Mouse (Mus musculus): ENCODE measurements around the gene Elmo2. TPM values are rescaled to one million over a fixed set of nuclear protein-coding genes. Genes with fewer than 3 reads are reported as not detected.
A peak's percentile ranks its signal among the peaks of the same experiment; 100 is the strongest.

Gene Elmo2
- polyA plus RNA-seq (2014; fragmentation: Nextera tagmentation; extraction: Ambion mirVana), result 79.9 and 83.1 TPM in 2 replicates

DNA sequence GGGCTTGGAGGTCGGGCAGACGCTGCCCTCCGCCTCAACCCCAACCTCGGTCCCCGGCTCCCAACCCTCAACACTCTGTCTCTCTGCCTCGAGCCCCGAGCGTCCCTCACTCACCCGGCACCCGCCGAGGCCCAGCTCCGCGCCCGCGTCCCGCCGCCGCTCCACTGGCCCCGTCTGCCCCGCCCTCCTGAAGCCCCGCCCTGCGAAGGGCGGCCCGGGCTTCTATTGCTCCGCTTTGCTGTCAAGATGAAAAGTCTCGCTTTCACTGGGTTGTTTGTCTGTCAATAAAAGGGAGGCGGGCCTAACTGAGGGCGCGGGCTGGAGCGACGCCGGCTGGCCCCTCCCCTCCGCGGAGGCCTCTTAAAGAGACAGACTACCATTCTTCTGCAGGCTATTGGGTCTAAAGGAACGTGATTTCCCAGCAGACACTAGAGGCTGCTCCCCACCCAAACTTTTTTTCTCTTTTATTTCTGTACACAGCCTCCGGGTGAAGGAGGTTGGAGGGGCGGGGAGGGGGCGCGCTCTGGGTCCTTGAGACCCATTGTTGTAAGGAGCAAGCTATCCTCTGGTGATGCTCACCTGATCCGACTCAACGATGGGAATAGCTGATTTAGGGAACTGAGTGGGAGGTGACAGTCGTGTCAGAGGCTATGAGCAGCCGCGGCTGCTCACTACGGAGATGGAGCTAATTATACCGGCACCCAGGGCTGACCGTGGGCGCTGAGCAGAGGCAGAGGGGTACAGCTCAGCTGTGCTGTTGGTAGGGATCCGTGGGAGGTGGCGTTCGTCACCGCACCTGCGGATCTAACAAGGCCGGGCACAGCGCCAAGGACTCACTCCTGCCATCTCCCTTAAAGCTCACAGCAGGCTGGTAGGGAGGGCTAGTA, at the start of gene Elmo2:
TSS of gene Elmo2 (minus strand) at position 176 of the 887 bp plus-strand sequence.
- peak; percentile 98 for ATAC-seq (ENCODE audit: low FRiP score)

DNA sequence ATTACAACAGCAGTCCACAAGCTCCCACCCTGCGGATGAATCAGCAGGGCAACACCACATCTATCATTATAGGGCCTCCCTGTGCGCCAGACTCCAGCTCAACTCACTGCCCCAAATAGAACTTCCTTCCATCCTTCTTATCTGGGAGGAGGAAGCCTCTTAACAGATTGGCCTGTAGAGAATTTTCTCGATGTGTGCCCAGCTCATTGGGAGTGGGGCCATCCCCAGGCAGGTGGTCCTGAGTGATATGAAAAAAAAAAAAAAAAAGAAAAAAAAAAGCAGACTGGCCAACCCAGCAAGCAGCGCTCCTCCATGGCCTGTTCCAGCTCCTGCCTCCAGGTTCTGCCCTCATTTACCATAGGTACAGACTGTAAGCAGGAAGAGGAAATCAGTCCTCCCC, 49.7 kb upstream of the Elmo2 start:
- Histone ChIP-seq H3K4me2 (no peak overlapping the region), H3K9ac (ENCODE audit: low read length) (no peak overlapping the region), H3K9me3 (ENCODE audit: control insufficient read depth, low read length) (peaks cover 3% of the 10 kb centered on the region; the same call in 1 of the 2 replicates), H3K4me3 (ENCODE audit: low read depth, low read length) (no peak overlapping the region), H3K27me3 (ENCODE audit: control insufficient read depth, insufficient read depth, low read length) (no peaks in the 10 kb centered on the region), H3K36me3 (ENCODE audit: control insufficient read depth, insufficient read depth, low read length) (peaks cover 29% of the 10 kb centered on the region), H3K27ac (ENCODE audit: low read depth, low read length) (no peak overlapping the region), H3K4me1 (ENCODE audit: control insufficient read depth, insufficient read depth, low read length) (no peaks in the 10 kb centered on the region)
- WGBS, result 87% methylated on average over 4 of the region's 4 CpGs
- ATAC-seq (ENCODE audit: low FRiP score) (no peak), DNase-seq (ENCODE audit: low spot score, missing footprints) (no peak)

More for the DNA sequence above, at the start of gene Elmo2:
- no peaks in the 10 kb centered on the region for H3K9me3 ChIP-seq (ENCODE audit: control insufficient read depth, low read length)
- WGBS, result under 1% methylated on average over 55 of the region's 55 CpGs
- H3K27me3 ChIP-seq (ENCODE audit: control insufficient read depth, insufficient read depth, low read length), result no peaks in the 10 kb centered on the region; the same call in 1 of the 2 replicates
- peak within 1 kb of the TSS; percentile 42; the same call in 1 of the 2 replicates for H3K27ac ChIP-seq (ENCODE audit: low read depth, low read length)
- H3K36me3 ChIP-seq (ENCODE audit: control insufficient read depth, insufficient read depth, low read length), result no peaks in the 10 kb centered on the region
- H3K4me2 ChIP-seq, result peak within 1 kb of the TSS; percentile 89
- H3K4me3 ChIP-seq (ENCODE audit: low read depth, low read length), result peak within 1 kb of the TSS; percentile 87
- H3K9ac ChIP-seq (ENCODE audit: low read length), result peak within 1 kb of the TSS; percentile 91
- DNase-seq (ENCODE audit: low spot score, missing footprints), result peak; percentile 100
- H3K4me1 ChIP-seq (ENCODE audit: control insufficient read depth, insufficient read depth, low read length), result peaks cover 40% of the 10 kb centered on the region

DNA sequence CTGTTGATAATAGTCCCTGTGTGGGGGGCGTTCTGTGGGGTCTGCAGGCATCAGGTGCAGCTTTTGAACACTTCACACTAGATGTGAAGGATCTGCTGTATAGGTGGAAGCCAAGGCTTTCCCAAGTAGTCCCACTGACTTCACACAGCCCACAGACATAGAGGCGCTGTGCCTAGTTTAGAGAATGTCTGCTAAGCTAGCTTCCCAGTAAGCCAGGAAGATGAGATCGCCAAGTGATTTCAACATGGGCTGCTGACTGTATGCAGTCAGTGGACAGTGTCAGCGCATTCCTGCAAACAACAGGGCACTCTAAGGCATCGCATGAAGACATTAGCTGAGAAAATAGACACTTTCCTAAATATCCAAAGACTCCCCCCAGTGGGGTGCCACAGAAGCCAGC, 49.2 kb upstream of the Elmo2 start:
- H3K36me3 ChIP-seq (ENCODE audit: control insufficient read depth, insufficient read depth, low read length), result peaks cover 24% of the 10 kb centered on the region

DNA sequence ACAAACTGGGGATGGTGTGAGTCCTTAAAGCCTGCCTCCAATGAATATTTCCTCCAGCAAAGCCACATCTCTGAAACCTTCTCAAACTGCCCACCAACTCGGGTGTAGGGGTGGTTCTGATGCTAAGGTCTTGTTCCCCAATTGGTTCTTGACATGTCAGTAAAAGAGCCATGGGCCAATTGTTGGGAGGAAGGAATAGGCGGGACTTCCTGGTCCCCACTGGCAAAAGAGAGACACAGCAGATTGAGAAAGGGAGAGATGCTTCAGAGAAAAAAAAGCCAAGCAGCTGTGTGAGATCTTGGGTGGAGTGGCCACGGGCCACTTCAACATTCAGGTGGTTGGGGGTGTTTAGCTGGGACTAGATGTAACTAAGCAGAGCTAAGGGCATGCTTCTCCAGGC, 44.8 kb upstream of the Elmo2 start:
- Histone ChIP-seq H3K27me3 (ENCODE audit: control insufficient read depth, insufficient read depth, low read length) (no peaks in the 10 kb centered on the region), H3K9ac (ENCODE audit: low read length) (no peak overlapping the region), H3K4me3 (ENCODE audit: low read depth, low read length) (no peak overlapping the region), H3K4me2 (no peak overlapping the region), H3K4me1 (ENCODE audit: control insufficient read depth, insufficient read depth, low read length) (peaks cover 10% of the 10 kb centered on the region), H3K9me3 (ENCODE audit: control insufficient read depth, low read length) (no peaks in the 10 kb centered on the region), H3K36me3 (ENCODE audit: control insufficient read depth, insufficient read depth, low read length) (peaks cover 4% of the 10 kb centered on the region; the same call in 1 of the 2 replicates), H3K27ac (ENCODE audit: low read depth, low read length) (no peak overlapping the region)
- 23% methylated on average over 3 of the region's 3 CpGs for WGBS
- no peak for ATAC-seq (ENCODE audit: low FRiP score)
- peak; percentile 86 for DNase-seq (ENCODE audit: low spot score, missing footprints)

More for the DNA sequence above, 49.2 kb upstream of the Elmo2 start:
- H3K9ac ChIP-seq (ENCODE audit: low read length), result no peak overlapping the region
- DNase-seq (ENCODE audit: low spot score, missing footprints) (no peak), ATAC-seq (ENCODE audit: low FRiP score) (no peak)
- no peaks in the 10 kb centered on the region; the same call in 1 of the 2 replicates for H3K9me3 ChIP-seq (ENCODE audit: control insufficient read depth, low read length)
- no peaks in the 10 kb centered on the region for H3K27me3 ChIP-seq (ENCODE audit: control insufficient read depth, insufficient read depth, low read length)
- 87% methylated on average over 5 of the region's 5 CpGs for WGBS
- H3K4me3 ChIP-seq (ENCODE audit: low read depth, low read length), result no peak overlapping the region
- H3K27ac ChIP-seq (ENCODE audit: low read depth, low read length), result no peak overlapping the region
- H3K4me2 ChIP-seq, result no peak overlapping the region
- no peaks in the 10 kb centered on the region for H3K4me1 ChIP-seq (ENCODE audit: control insufficient read depth, insufficient read depth, low read length)

DNA sequence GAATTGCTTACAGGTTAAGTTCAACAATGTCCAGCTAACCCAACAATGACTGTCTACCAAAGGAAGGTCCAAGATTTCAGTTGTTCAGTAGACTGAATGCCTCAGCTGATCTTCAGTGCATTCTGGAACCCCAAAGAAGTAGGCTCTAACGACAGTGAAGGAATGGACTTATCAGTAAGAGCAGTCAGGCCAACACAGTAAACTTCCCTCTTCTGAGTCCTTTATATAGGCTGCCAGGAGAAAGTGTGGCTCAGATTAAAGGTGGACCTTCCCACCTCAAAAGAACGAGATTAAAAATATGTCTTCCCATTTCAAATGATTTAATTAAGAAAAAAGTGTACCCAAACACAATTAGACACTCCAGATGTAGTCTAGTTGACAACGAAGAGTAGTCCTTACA, 44.1 kb upstream of the Elmo2 start:
- Histone ChIP-seq H3K36me3 (ENCODE audit: control insufficient read depth, insufficient read depth, low read length) (peaks cover 4% of the 10 kb centered on the region; the same call in 1 of the 2 replicates), H3K27ac (ENCODE audit: low read depth, low read length) (no peak overlapping the region), H3K9ac (ENCODE audit: low read length) (no peak overlapping the region), H3K27me3 (ENCODE audit: control insufficient read depth, insufficient read depth, low read length) (no peaks in the 10 kb centered on the region), H3K9me3 (ENCODE audit: control insufficient read depth, low read length) (no peaks in the 10 kb centered on the region), H3K4me3 (ENCODE audit: low read depth, low read length) (no peak overlapping the region), H3K4me2 (no peak overlapping the region), H3K4me1 (ENCODE audit: control insufficient read depth, insufficient read depth, low read length) (peaks cover 10% of the 10 kb centered on the region)
- ATAC-seq (ENCODE audit: low FRiP score), result no peak
- no peak for DNase-seq (ENCODE audit: low spot score, missing footprints)
- 82% methylated on average over 3 of the region's 3 CpGs for WGBS

DNA sequence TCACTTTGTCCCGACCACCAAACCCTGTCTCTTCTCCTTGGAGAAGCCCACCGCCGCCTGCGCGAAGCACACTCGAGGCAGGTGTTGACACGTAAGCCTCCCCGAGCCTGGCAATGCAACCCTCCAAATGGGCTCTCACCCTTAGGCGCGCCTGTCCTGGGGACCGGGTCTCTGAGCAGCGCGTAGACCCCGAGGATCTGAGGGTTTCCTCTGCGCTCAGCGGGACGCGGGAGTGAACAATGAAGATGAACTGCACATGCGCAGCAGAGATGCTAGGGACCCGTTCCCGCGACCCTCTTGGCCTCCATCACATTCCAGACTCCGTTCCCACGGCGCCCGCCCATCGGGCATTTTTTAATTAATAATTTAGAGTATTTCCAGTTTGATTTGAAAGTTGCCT, 42.2 kb upstream of the Elmo2 start, which contains the start of gene Zfp663:
TSS of gene Zfp663 (minus strand) at position 234 of the 400 bp plus-strand sequence.
- ATAC-seq (ENCODE audit: low FRiP score), result peak; percentile 69
- WGBS, result 1% methylated on average over 27 of the region's 27 CpGs

DNA sequence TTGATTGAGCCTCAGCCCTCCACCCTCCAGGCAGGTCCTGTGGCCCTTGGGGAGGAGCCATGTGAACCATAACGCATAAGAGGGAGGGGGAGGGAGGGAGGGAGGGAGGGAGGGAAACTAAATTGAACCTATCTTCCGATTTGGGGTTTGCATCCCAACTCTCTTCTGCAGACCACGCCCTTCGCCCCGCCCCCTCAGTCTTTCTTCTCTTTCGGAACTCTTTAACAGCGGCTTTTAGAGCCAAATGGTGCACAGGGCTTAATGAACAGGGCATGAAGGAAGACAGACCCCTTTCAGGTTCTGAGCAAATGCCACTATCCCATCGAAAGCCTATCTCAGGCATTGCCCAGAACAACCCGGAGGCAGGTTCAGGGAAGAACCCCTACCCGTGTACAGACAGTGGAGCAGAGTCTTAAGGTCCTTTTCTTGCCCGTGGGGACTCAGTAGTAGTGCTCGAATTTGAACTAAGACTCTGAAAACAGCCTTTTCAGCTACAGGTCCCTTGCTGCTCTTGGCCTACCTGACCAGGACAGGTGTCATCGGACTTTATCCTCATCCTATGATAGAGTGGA, 41.7 kb upstream of the Elmo2 start:
- H3K27ac ChIP-seq (ENCODE audit: low read depth, low read length), result peak overlapping the region; percentile 69
- peak overlapping the region; percentile 77 for H3K4me2 ChIP-seq
- H3K4me1 ChIP-seq (ENCODE audit: control insufficient read depth, insufficient read depth, low read length), result peaks cover 10% of the 10 kb centered on the region
- H3K27me3 ChIP-seq (ENCODE audit: control insufficient read depth, insufficient read depth, low read length), result peaks cover 2% of the 10 kb centered on the region; the same call in 1 of the 2 replicates
- H3K36me3 ChIP-seq (ENCODE audit: control insufficient read depth, insufficient read depth, low read length), result no peaks in the 10 kb centered on the region
- under 1% methylated on average over 13 of the region's 13 CpGs for WGBS
- DNase-seq (ENCODE audit: low spot score, missing footprints), result no peak
- ATAC-seq (ENCODE audit: low FRiP score), result peak; percentile 59
- no peaks in the 10 kb centered on the region for H3K9me3 ChIP-seq (ENCODE audit: control insufficient read depth, low read length)
- peak overlapping the region; percentile 47 for H3K4me3 ChIP-seq (ENCODE audit: low read depth, low read length)
- peak overlapping the region; percentile 68 for H3K9ac ChIP-seq (ENCODE audit: low read length)

More for the DNA sequence above, 42.2 kb upstream of the Elmo2 start, which contains the start of gene Zfp663:
- H3K27me3 ChIP-seq (ENCODE audit: control insufficient read depth, insufficient read depth, low read length), result peaks cover 2% of the 10 kb centered on the region; the same call in 1 of the 2 replicates
- DNase-seq (ENCODE audit: low spot score, missing footprints), result peak; percentile 98
- H3K9ac ChIP-seq (ENCODE audit: low read length), result peak within 1 kb of the TSS; percentile 68
- peak within 1 kb of the TSS; percentile 47 for H3K4me3 ChIP-seq (ENCODE audit: low read depth, low read length)
- peak within 1 kb of the TSS; percentile 77 for H3K4me2 ChIP-seq
- H3K9me3 ChIP-seq (ENCODE audit: control insufficient read depth, low read length), result no peaks in the 10 kb centered on the region
- H3K4me1 ChIP-seq (ENCODE audit: control insufficient read depth, insufficient read depth, low read length), result peaks cover 10% of the 10 kb centered on the region
- no peaks in the 10 kb centered on the region for H3K36me3 ChIP-seq (ENCODE audit: control insufficient read depth, insufficient read depth, low read length)
- peak within 1 kb of the TSS; percentile 69 for H3K27ac ChIP-seq (ENCODE audit: low read depth, low read length)

DNA sequence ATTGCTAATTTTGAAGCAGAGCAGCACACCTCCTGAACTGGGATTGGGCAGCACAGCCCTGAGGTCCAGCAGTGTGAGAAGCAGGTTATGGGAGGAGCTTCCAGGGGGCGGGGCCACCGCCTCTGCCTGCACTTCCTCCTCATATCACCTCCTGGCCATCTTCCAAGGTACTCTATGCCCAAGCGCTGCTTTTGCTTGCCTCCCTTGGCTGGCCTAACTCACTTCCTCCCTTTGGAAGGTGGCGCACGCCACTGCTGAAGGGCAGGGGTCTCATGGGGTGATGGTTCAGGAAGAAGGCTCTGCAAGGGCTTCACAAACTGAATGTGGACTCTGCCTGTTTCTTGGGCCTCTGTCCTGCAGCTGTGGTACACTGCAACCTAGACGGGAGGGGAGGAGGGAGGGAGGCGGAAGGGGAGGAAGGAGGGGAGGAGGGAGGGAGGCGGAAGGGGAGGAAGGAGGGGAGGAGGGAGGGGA, 40.8 kb upstream of the Elmo2 start:
- Histone ChIP-seq H3K4me2 (peak overlapping the region; percentile 35), H3K4me3 (ENCODE audit: low read depth, low read length) (no peak overlapping the region; the same call in 1 of the 2 replicates), H3K4me1 (ENCODE audit: control insufficient read depth, insufficient read depth, low read length) (peaks cover 10% of the 10 kb centered on the region), H3K27me3 (ENCODE audit: control insufficient read depth, insufficient read depth, low read length) (peaks cover 2% of the 10 kb centered on the region; the same call in 1 of the 2 replicates), H3K9ac (ENCODE audit: low read length) (no peak overlapping the region), H3K27ac (ENCODE audit: low read depth, low read length) (no peak overlapping the region), H3K36me3 (ENCODE audit: control insufficient read depth, insufficient read depth, low read length) (no peaks in the 10 kb centered on the region), H3K9me3 (ENCODE audit: control insufficient read depth, low read length) (no peaks in the 10 kb centered on the region)
- peak; percentile 81 for DNase-seq (ENCODE audit: low spot score, missing footprints)
- WGBS, result 6% methylated on average over 5 of the region's 8 CpGs
- no peak for ATAC-seq (ENCODE audit: low FRiP score)
